Mouse (Mus musculus) limb, embryonic 13.5 days (tissue): ENCODE results near the gene Lhx3. TPM values are rescaled to one million over a fixed set of nuclear protein-coding genes. Genes with fewer than 3 reads are reported as not detected.

Experiments used
- ATAC-seq: fragments of 200-750 bp; cut with Nextera tagmentation; 2 replicates; pipeline ENCODE4 v1.8.0; 2017; ENCODE audit warnings: low read depth, moderate number of reproducible peaks, moderate TSS enrichment; ENCODE audit not compliant: low FRiP score
- H3K27ac ChIP-seq: fragments of 300-500 bp; sonication (generic); 2 replicates; pipeline ENCODE4 v1.5.1; 2015; ENCODE audit warnings: inconsistent platforms, mild to moderate bottlenecking, moderate library complexity
- H3K27me3 ChIP-seq: fragments of 300-500 bp; sonication (generic); 2 replicates; pipeline ENCODE4 v1.6.1; 2015; ENCODE audit warnings: mild to moderate bottlenecking, inconsistent platforms
- H3K36me3 ChIP-seq: fragments of 300-500 bp; sonication (generic); 2 replicates; pipeline ENCODE4 v1.6.1; 2015; ENCODE audit warnings: inconsistent platforms, mild to moderate bottlenecking, moderate library complexity
- H3K4me1 ChIP-seq: fragments of 300-500 bp; sonication (generic); 2 replicates; pipeline ENCODE4 v1.6.1; 2015; ENCODE audit warnings: inconsistent platforms
- H3K4me2 ChIP-seq: fragments of 300-500 bp; sonication (generic); replicated peaks from 2 replicates; pipeline ENCODE4 v1.6.1; 2015; ENCODE audit warnings: inconsistent platforms, mild to moderate bottlenecking, moderate library complexity
- H3K4me3 ChIP-seq: fragments of 300-500 bp; sonication (generic); 2 replicates; pipeline ENCODE4 v1.5.1; 2015; ENCODE audit warnings: moderate library complexity, mild to moderate bottlenecking, inconsistent platforms
- H3K9ac ChIP-seq: fragments of 300-500 bp; sonication (generic); 2 replicates; pipeline ENCODE4 v1.6.1; 2015; ENCODE audit warnings: mild to moderate bottlenecking, inconsistent platforms
- H3K9me3 ChIP-seq: fragments of 300-500 bp; sonication (generic); 2 replicates; pipeline ENCODE4 v1.6.1; 2016; ENCODE audit warnings: inconsistent platforms
- WGBS: fragments of 180-500 bp; shearing (Covaris S2); methylation state at CpG from one replicate; pipeline ENCODE4 v1.1.7; 2015; 5-methylcytosine and 5-hydroxymethylcytosine counted together
- polyA plus RNA-seq: library from polyadenylated mRNA; unstranded; fragments of >200 nt; fragmentation: Nextera tagmentation; extraction: Ambion mirVana; gene quantifications from 2 replicates; pipeline ENCODE4 v1.2.1, GENCODE M21; 2015

The Lhx3 gene
- polyA plus RNA-seq, 1 experiment from 2014 or later: not detected

GRCm38 (mm10) chr2:26158064-26158463, 50.0 kb downstream of the Lhx3 start:
- Histone ChIP-seq H3K36me3 (no peaks in the 10 kb centered on the region), H3K9me3 (no peaks in the 10 kb centered on the region), H3K4me3 (no peak overlapping the region), H3K9ac (no peak overlapping the region), H3K27me3 (no peaks in the 10 kb centered on the region), H3K4me2 (no peak overlapping the region), H3K4me1 (no peaks in the 10 kb centered on the region), H3K27ac (no peak overlapping the region)
- WGBS: 85% methylated on average over 9 of the region's 9 CpGs
- ATAC-seq: no peak

DNA sequence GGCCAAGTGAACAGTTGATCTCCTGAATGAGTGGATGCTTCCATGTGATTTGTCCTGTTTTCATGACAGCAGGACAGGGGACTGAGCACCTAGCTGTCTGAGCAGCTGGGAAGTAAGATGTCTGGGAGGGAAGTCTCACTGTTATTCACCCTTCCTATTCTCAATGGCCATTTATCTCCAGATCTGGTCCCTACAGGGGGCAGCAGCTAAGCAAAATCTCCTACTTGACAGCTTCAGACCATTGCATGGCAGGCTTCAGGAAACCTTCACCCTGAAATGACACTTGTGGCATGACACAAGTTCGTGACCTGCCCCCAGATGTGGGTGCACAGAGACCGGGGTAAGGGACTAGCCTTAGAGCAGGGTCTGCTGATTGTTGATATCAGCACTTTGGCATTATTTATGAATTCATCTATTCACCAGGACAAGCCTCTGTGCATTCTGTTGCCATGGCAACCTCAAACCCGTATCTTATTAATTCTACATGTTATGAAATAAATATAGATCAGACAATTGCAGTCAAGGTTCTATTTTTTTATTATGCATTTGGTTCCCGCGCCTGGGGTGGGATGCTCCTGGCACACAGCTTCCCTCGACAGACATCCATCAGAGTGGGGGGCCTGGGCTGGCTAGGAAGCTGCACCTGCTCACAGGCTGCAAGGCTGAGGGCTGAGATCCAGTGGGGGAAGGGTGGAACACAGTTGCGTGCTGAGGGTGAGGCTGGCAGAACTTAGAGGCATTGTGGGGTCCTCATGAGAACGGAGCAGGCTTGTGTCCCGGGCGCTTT, 51.7 kb downstream of the Lhx3 start:
- no peaks in the 10 kb centered on the region for H3K27me3 ChIP-seq
- no peak overlapping the region for H3K27ac ChIP-seq
- no peak overlapping the region for H3K4me2 ChIP-seq
- H3K9me3 ChIP-seq: no peaks in the 10 kb centered on the region
- no peak overlapping the region for H3K9ac ChIP-seq
- 72% methylated on average over 10 of the region's 10 CpGs for WGBS
- no peak for ATAC-seq
- H3K36me3 ChIP-seq: no peaks in the 10 kb centered on the region
- H3K4me3 ChIP-seq: no peak overlapping the region
- H3K4me1 ChIP-seq: no peaks in the 10 kb centered on the region

GRCm38 (mm10) chr2:26155737-26156136, 52.4 kb downstream of the Lhx3 start:
- Histone ChIP-seq H3K27ac (no peak overlapping the region), H3K4me2 (no peak overlapping the region), H3K27me3 (no peaks in the 10 kb centered on the region), H3K9ac (no peak overlapping the region), H3K4me1 (no peaks in the 10 kb centered on the region), H3K4me3 (no peak overlapping the region), H3K36me3 (no peaks in the 10 kb centered on the region), H3K9me3 (no peaks in the 10 kb centered on the region)
- WGBS: 66% methylated on average over 3 of the region's 3 CpGs
- no peak for ATAC-seq

DNA sequence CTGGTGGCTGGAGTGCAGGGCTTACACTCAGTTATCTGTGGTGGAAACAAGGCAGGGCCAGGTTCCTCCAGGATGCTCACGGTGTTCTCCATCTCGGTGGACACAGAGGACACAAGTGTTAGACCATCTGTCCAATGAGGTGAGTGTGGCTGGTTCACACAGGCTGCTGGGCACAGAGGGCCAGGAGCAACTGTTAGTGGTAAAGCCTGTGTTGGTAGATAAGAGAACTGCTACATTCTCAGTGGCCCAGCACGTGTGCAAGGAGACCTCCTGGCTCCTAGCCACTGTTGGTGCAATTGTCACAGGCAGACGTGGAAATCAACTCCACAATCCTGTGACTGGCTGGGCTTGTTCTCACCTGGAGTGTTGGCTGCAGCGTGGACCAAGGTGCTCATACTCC, 53.5 kb downstream of the Lhx3 start:
- Histone ChIP-seq H3K27me3 (no peaks in the 10 kb centered on the region), H3K9ac (no peak overlapping the region), H3K4me3 (no peak overlapping the region), H3K4me2 (no peak overlapping the region), H3K36me3 (no peaks in the 10 kb centered on the region), H3K9me3 (no peaks in the 10 kb centered on the region), H3K4me1 (no peaks in the 10 kb centered on the region), H3K27ac (no peak overlapping the region)
- 66% methylated on average over 5 of the region's 5 CpGs for WGBS
- ATAC-seq: no peak

GRCm38 (mm10) chr2:26153909-26154340, 54.2 kb downstream of the Lhx3 start:
- no peak overlapping the region for H3K27ac ChIP-seq
- WGBS: 11% methylated on average over 4 of the region's 4 CpGs
- H3K4me2 ChIP-seq: no peak overlapping the region
- H3K9me3 ChIP-seq: no peaks in the 10 kb centered on the region
- H3K9ac ChIP-seq: no peak overlapping the region
- peak; percentile 75 for ATAC-seq
- no peaks in the 10 kb centered on the region for H3K27me3 ChIP-seq
- no peaks in the 10 kb centered on the region for H3K4me1 ChIP-seq
- no peaks in the 10 kb centered on the region for H3K36me3 ChIP-seq
- no peak overlapping the region for H3K4me3 ChIP-seq

DNA sequence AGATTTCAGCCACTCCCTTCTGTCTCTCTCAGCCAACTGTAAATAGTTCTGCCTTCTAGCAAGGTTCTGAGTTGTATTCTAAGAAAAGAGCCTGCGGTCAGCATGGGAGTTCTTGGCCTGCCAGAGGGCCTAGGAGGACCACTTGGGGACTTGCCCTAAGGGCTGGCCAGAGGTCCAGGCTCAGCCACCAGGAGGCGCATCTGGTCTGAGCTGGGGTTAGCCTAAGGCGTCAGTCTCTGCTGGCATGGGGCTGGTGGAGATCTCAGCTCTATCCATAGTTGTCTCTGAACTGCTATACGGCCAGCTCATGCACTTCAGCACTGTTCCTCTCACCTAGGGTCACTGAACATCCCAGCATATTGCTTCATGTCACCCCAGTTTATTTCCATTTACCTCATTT, 54.8 kb downstream of the Lhx3 start:
- Histone ChIP-seq H3K27ac (no peak overlapping the region), H3K4me1 (peaks cover under 1% of the 10 kb centered on the region; the same call in 1 of the 2 replicates), H3K36me3 (no peaks in the 10 kb centered on the region), H3K9ac (no peak overlapping the region), H3K9me3 (no peaks in the 10 kb centered on the region), H3K4me2 (no peak overlapping the region), H3K27me3 (no peaks in the 10 kb centered on the region), H3K4me3 (no peak overlapping the region)
- no peak for ATAC-seq
- WGBS: 28% methylated on average over 4 of the region's 4 CpGs

Other genes with a start within 250 kb of the Lhx3 start
- 18.0 and 19.5 TPM in 2 replicates for gene Camsap1, start 225.0 kb downstream of the Lhx3 start, polyA plus RNA-seq
- gene Ubac1, start 186.5 kb downstream of the Lhx3 start, polyA plus RNA-seq: 95.7 and 104 TPM in 2 replicates
- 5.2 and 6.0 TPM in 2 replicates for gene Nacc2, start 85.1 kb downstream of the Lhx3 start, polyA plus RNA-seq
- 14.9 and 16.0 TPM in 2 replicates for gene Qsox2, start 29.2 kb upstream of the Lhx3 start, polyA plus RNA-seq
- gene Ccdc187, start 86.3 kb upstream of the Lhx3 start, polyA plus RNA-seq: 0.04 TPM in 1 of 2 replicates, not detected in the other
- gene Gpsm1, start 107.2 kb upstream of the Lhx3 start, polyA plus RNA-seq: 61.5 and 66.6 TPM in 2 replicates
- gene Dnlz, start 143.8 kb upstream of the Lhx3 start, polyA plus RNA-seq: 28.8 and 29.0 TPM in 2 replicates
- gene Card9, start 152.6 kb upstream of the Lhx3 start, polyA plus RNA-seq: 0.67 and 1.5 TPM in 2 replicates
- 29.3 and 36.1 TPM in 2 replicates for gene Snapc4, start 172.4 kb upstream of the Lhx3 start, polyA plus RNA-seq
- gene Entr1, start 181.0 kb upstream of the Lhx3 start, polyA plus RNA-seq: 141 and 146 TPM in 2 replicates
- gene Pmpca, start 181.1 kb upstream of the Lhx3 start, polyA plus RNA-seq: 97.3 and 101 TPM in 2 replicates
- 25.7 and 26.7 TPM in 2 replicates for gene Inpp5e, start 200.9 kb upstream of the Lhx3 start, polyA plus RNA-seq
- gene Sec16a, start 236.9 kb upstream of the Lhx3 start, polyA plus RNA-seq: 24.9 and 28.1 TPM in 2 replicates